30 mouse cellular contexts compared by ENCODE assay signal in the genomic region with DNA sequence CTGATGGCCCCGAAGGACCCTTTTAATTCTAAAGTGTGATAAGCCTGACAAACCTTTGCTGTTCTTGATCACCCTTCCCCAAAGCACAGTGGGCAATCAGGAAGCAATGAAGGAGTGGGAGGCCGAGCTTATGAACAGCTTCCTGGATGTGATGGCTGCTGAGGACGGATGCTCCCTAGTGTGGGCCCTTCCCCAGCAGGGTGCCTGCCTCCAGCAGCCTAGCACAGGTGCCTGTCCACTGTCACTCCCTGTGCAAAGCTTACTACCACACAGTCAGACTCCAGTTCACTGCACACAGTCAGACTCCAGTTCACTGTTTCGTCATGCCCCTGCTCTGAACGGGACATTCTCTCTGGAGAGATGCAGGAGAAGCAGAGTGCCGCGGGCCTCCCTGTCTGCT. TPM values are rescaled to one million over a fixed set of nuclear protein-coding genes. Genes with fewer than 3 reads are reported as not detected.
DNase-seq lines count a peak whose midpoint lies in the region; ATAC-seq and TF ChIP-seq lines count a peak whose summit lies in the region.
"Had no signal": no experiment of that assay in that cellular context is flagged by ENCODE, and none has a peak within 500 bp of the region (broad histone marks: within the 10 kb centered on the region; RNA-seq: fewer than 3 reads in every experiment).

No protein-coding gene starts in this region.

- peak overlapping the region; percentile 42; the same call in 1 of the 2 replicates for H3K27ac ChIP-seq in forebrain, embryonic 13.5 days
- no peak overlapping the region for H3K27ac ChIP-seq in forebrain, embryonic 15.5 days (replicated peaks)
- peak overlapping the region; percentile 83 for H3K27ac ChIP-seq in layer of hippocampus, adult 2 months
- 0 out of 2 replicates have a peak overlapping the region, but pooled peaks have one; percentile 6 for H3K27ac ChIP-seq in brown adipose tissue, adult 24 weeks (replicated peaks; ENCODE audit: low read depth, low read length)
- H3K27ac ChIP-seq: heart, embryonic 13.5 days; intestine, embryonic 15.5 days; liver, embryonic 12.5 days had no signal

- no peak for ATAC-seq in cerebellum, adult (ENCODE audit: insufficient number of reproducible peaks, low FRiP score, low TSS enrichment)
- no peak for ATAC-seq in forebrain, embryonic 13.5 days
- no peak for ATAC-seq in forebrain, embryonic 15.5 days (replicated peaks)
- ATAC-seq: intestine, embryonic 15.5 days; liver, embryonic 12.5 days; liver, postnatal 0 days had no signal

- no peaks in the 10 kb centered on the region for H3K27me3 ChIP-seq in forebrain, embryonic 13.5 days
- H3K27me3 ChIP-seq in forebrain, embryonic 15.5 days, result no peaks in the 10 kb centered on the region
- H3K27me3 ChIP-seq: CH12.LX; heart, embryonic 13.5 days; intestine, embryonic 15.5 days; liver, embryonic 12.5 days had no signal

- no peak for TF ChIP-seq CTCF in layer of hippocampus, adult 2 months (conservative IDR thresholded peaks at IDR 0.05)

- H3K4me1 ChIP-seq in forebrain, embryonic 13.5 days, result peaks cover 63% of the 10 kb centered on the region
- peaks cover 43% of the 10 kb centered on the region for H3K4me1 ChIP-seq in forebrain, embryonic 15.5 days
- peaks cover 10% of the 10 kb centered on the region for H3K4me1 ChIP-seq in brown adipose tissue, adult 24 weeks (ENCODE audit: control insufficient read depth, insufficient read depth, insufficient read length, low read length)

- DNase-seq in cerebellum, adult 11 months, result peak; percentile 46
- no peak for DNase-seq in layer of hippocampus, adult 2 months (ENCODE audit: low spot score in 2 of 2)
- no peak for DNase-seq in layer of hippocampus, postnatal 10 days (ENCODE audit: low spot score in 2 of 2)
- DNase-seq in Muller cell, postnatal 12 days (ENCODE audit: inconsistent ontology term), result no peak
- DNase-seq: adrenal gland, adult 8-10 months; heart, postnatal 10 days; kidney, adult 2 months; kidney, postnatal 36 days; layer of hippocampus, postnatal 36 days; left cerebral cortex, postnatal 4 days; liver, postnatal 0 days; lung, postnatal 36 days; thymus, postnatal 4 days had no signal

- WGBS in forebrain, embryonic 13.5 days, result 71% methylated on average over 7 of the region's 7 CpGs
- WGBS in forebrain, embryonic 15.5 days, result 69% methylated on average over 7 of the region's 7 CpGs

- H3K4me3 ChIP-seq in forebrain, embryonic 13.5 days, result no peak overlapping the region
- no peak overlapping the region for H3K4me3 ChIP-seq in forebrain, embryonic 15.5 days
- no peak overlapping the region for H3K4me3 ChIP-seq in layer of hippocampus, adult 2 months
- no peak overlapping the region for H3K4me3 ChIP-seq in brown adipose tissue, adult 24 weeks (ENCODE audit: insufficient read depth, low read depth, low read length)
- H3K4me3 ChIP-seq: heart, embryonic 13.5 days; intestine, embryonic 15.5 days; liver, embryonic 12.5 days had no signal

- no peaks in the 10 kb centered on the region for H3K9me3 ChIP-seq in forebrain, embryonic 13.5 days (replicated peaks)
- no peaks in the 10 kb centered on the region for H3K9me3 ChIP-seq in forebrain, embryonic 15.5 days
- H3K9me3 ChIP-seq: heart, embryonic 13.5 days; intestine, embryonic 15.5 days; liver, embryonic 12.5 days had no signal

- H3K4me2 ChIP-seq in forebrain, embryonic 13.5 days, result no peak overlapping the region
- H3K4me2 ChIP-seq in forebrain, embryonic 15.5 days (replicated peaks), result no peak overlapping the region
- H3K4me2 ChIP-seq: heart, embryonic 13.5 days; intestine, embryonic 15.5 days; liver, embryonic 12.5 days had no signal

- H3K9ac ChIP-seq in forebrain, embryonic 13.5 days, result 0 out of 2 replicates have a peak overlapping the region, but pooled peaks have one; percentile 5
- no peak overlapping the region for H3K9ac ChIP-seq in forebrain, embryonic 15.5 days (replicated peaks)
- H3K9ac ChIP-seq: heart, embryonic 13.5 days; intestine, embryonic 15.5 days; liver, embryonic 12.5 days; liver, postnatal 0 days had no signal

- H3K36me3 ChIP-seq in forebrain, embryonic 13.5 days (ENCODE audit: poor library complexity, severe bottlenecking), result peaks cover 77% of the 10 kb centered on the region
- peaks cover 36% of the 10 kb centered on the region for H3K36me3 ChIP-seq in forebrain, embryonic 15.5 days

RNA-seq across cellular contexts. Expression of a gene that starts 13.9 kb away (rescaled TPM):
- 90.5 and 101 TPM in 2 replicates for polyA plus RNA-seq in forebrain, embryonic 13.5 days (2015; fragmentation: Nextera tagmentation; extraction: Ambion mirVana)
- polyA plus RNA-seq in forebrain, embryonic 15.5 days (2015; fragmentation: Nextera tagmentation; extraction: Ambion mirVana), result 99.6 and 101 TPM in 2 replicates
- total RNA-seq in layer of hippocampus, adult 2 months (2021), result 100 to 1,000 TPM; 200 to 202 TPM
- total RNA-seq in layer of hippocampus, postnatal 10 days (2021), result 100 to 1,000 TPM; 102 to 105 TPM
- 20.5 and 22.4 TPM in 2 replicates for polyA plus RNA-seq in brown adipose tissue, adult 24 weeks (2012; ENCODE audit: insufficient read depth, insufficient read length, missing spikeins)

RNA-seq across cellular contexts. Expression of a gene that starts 24.7 kb away (rescaled TPM):
- polyA plus RNA-seq in forebrain, embryonic 13.5 days (2015; fragmentation: Nextera tagmentation; extraction: Ambion mirVana), result 63.8 and 67.2 TPM in 2 replicates
- 61.4 and 68.7 TPM in 2 replicates for polyA plus RNA-seq in forebrain, embryonic 15.5 days (2015; fragmentation: Nextera tagmentation; extraction: Ambion mirVana)
- total RNA-seq in layer of hippocampus, adult 2 months (2021), result 10 to 100 TPM; 94.6 to 98.4 TPM
- 10 to 100 TPM; 49.8 to 53.9 TPM for total RNA-seq in layer of hippocampus, postnatal 10 days (2021)
- 12.3 and 12.6 TPM in 2 replicates for polyA plus RNA-seq in brown adipose tissue, adult 24 weeks (2012; ENCODE audit: insufficient read depth, insufficient read length, missing spikeins)

RNA-seq across cellular contexts. Expression of a gene that starts 56.1 kb away (rescaled TPM):
- polyA plus RNA-seq in forebrain, embryonic 13.5 days (2015; fragmentation: Nextera tagmentation; extraction: Ambion mirVana), result 5.7 and 6.1 TPM in 2 replicates
- 6.5 and 7.6 TPM in 2 replicates for polyA plus RNA-seq in forebrain, embryonic 15.5 days (2015; fragmentation: Nextera tagmentation; extraction: Ambion mirVana)
- under 1 TPM in 1 of 2 experiments, not detected in 1; 0.20 TPM for total RNA-seq in layer of hippocampus, adult 2 months (2021)
- total RNA-seq in layer of hippocampus, postnatal 10 days (2021), result under 1 TPM; 0.85 to 0.94 TPM
- polyA plus RNA-seq in brown adipose tissue, adult 24 weeks (2012; ENCODE audit: insufficient read depth, insufficient read length, missing spikeins), result not detected in 2 replicates
- total RNA-seq: adrenal gland, adult 8-10 months; CH12.LX; ES-E14; gastrocnemius, adult 18-20 months; heart, adult 8-10 months; heart, postnatal 10 days; hematopoietic stem cell, adult 5-6 weeks; megakaryocyte, adult 5-6 weeks; monocyte, adult 5-6 weeks had no signal
- polyA plus RNA-seq: C2C12; kidney, adult 2 months; liver, postnatal 0 days; testis, adult 2 months; thymus, postnatal 0 days had no signal
